Mouse (Mus musculus) kidney, adult 2 months (tissue): Measurements from ENCODE around the gene Sept14.

Experiments used
- CTCF ChIP-seq: fragments of 200-500 bp; conservative IDR thresholded peaks from 2 replicates; pipeline ENCODE4 v1.5.1; 2011; ENCODE audit warnings: low read depth, mild to moderate bottlenecking, control low read depth, low read length, moderate library complexity, mixed read lengths; ENCODE audit not compliant: insufficient read depth, insufficient read length
- POLR2A ChIP-seq: fragments of 200-500 bp; IDR thresholded peaks from one replicate; pipeline ENCODE4 v1.6.1; 2011; ENCODE audit warnings: low read depth, low read length, control low read depth

DNA sequence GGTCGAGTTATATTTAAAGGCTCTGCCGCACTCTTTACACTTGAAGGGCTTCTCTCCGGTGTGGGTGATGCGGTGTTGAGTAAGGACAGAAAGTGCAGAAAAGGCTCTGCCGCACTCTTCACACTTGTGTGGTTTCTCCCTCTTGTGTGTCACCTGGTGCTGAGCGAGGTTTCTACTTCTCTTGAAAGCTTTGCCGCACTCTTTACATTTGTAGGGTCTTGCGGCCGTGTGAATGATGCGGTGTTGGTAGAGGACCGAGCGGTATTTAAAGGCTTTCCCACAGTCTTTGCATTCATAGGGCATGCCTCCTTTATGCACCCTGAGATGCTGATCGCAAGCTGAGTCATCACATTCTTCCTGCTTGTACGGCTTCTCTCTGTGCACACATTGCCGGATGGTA, 50.4 kb downstream of the Sept14 start:
- no peak for TF ChIP-seq CTCF
- no peak for TF ChIP-seq POLR2A
